Mouse (Mus musculus) adrenal gland (tissue): ENCODE results near the gene Coro2a.

Source experiments
- intact Hi-C: fragments of 180-260 bp; cut with DNase I; formaldehyde crosslinking; loops from one replicate; pipeline ENCODE4 v1.15.1; 2025

Coro2a gene

GRCm38 (mm10) chr4:46614641-46615040 is 12.6 kb upstream of the Coro2a start:
- intact Hi-C loops = no loop called here

DNA sequence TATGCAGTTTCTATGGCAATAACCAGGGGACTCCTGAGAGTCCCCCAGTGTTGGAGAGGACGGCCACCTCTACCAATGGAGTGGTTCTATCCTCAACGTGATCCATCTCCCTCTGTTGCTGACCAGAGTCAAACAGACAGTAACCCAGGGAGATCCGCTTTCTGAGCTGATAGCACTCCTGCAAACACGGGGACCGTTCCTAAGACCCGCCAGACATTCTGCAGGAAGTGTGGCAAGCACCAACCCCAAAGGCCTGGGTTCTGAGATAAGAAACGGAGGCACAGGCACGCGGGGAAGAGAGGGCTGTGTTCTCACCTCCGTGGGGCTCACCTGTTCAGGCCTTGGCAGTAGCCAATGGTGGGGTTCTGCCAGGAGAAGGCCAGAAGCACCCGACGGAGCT is 11.6 kb upstream of the Coro2a start:
- intact Hi-C loops = no loop called here

DNA sequence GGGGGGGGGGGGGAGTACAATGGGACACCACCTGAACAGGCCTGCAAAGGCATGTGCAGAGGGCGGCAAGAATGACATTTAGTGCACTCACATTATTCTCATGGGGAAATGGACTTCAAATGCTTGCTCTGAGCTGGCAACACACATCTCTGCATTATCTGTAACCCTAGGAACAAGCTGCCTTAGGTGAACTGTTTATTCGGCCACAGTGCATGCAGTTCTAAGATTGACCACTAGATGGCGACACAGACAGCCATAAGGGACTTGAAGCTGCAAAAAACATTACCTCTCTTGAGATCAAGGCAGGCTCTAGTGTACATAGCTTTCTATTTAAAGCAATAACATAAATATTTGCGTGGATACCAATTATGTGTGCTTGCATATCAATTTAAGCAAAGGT is 9.2 kb upstream of the Coro2a start:
- intact Hi-C loops = loop anchor here (2.0 kb wide), 1 partner anchor 46 kb away; no protein-coding TSS in a partner anchor

- intact Hi-C loops = loop anchor here (5.0 to 10.0 kb wide), 2 partner anchors 103 to 430 kb away; no protein-coding TSS in a partner anchor
These were observed 5.6 kb upstream of the Coro2a start for GRCm38 (mm10) chr4:46607601-46608000.

- intact Hi-C loops = loop anchor here (5.0 to 10.0 kb wide), 2 partner anchors 101 to 432 kb away; no protein-coding TSS in a partner anchor
These were observed 3.4 kb upstream of the Coro2a start for GRCm38 (mm10) chr4:46605451-46605850.

DNA sequence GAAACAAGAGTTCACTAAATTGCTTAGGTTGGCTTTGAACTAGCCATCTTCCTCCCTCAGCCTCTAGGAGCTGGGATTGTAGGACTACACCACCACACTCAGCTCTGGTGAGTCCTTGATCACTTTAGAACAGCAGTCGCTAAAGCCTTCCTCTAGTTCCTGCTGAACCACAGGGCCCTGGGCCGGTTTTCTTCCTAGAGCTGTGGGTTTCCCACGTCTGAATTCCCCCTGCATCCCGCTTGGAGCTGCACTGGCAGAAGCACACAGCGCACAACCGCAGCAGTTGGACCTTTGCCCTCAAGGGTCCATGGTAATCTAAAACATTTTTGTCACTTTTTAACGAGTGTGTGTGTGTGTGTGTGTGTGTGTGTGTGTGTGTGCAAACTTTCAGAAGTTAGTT is 702 bp upstream of the Coro2a start:
- intact Hi-C loops = loop anchor here (10.0 kb wide), 1 partner anchor 98 kb away; no protein-coding TSS in a partner anchor

DNA sequence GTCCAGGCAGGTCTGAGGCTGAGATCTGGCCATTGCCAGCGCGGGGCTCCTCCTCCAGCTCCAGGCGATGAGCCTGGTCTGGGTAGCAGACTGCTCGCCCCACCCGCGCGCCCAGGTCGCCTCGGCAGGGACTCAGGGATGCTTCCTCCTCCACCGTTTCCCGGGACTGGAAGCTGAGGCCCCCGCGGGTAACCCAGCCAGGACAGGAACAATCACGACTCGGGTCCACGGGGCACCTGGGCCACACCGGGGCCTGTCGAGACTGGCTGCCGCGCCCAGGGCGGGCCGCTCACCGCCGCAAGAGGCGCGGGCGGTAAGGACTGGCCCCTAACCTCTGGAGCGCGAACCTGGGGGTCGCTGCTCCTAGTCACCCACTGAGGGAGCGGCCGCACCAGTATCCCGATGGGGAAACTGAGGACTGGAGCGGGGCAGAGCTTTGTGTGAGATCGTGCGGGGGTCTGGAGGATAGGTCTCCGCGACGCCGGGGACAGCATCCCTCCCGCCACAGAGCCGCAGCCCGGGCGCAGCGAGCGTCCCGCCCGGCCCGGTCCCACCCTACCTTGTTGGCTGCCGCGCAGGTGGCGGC is 651 bp downstream of the Coro2a start:
- intact Hi-C loops = loop anchor here (10.0 kb wide), 1 partner anchor 97 kb away; no protein-coding TSS in a partner anchor

- intact Hi-C loops = loop anchor here (10.0 kb wide), 1 partner anchor 96 kb away; no protein-coding TSS in a partner anchor
These were observed 1.3 kb downstream of the Coro2a start for GRCm38 (mm10) chr4:46600473-46601257.

DNA sequence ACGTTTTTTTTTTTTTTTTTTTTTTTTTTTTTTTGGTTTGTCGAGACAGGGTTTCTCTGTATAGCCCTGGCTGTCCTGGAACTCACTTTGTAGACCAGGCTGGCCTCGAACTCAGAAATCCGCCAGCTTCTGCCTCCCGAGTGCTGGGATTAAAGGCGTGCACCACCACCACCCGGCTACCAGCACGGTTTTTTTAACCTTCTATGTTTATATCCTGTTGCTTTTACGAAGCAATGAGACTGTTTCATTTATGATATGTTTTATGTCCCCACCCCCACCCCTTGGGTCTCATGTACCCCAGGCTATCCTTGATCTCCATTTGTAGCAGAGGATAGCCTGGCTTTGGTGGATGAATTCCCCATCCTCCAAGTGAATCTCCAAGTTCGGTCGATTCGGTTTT is 2.4 kb downstream of the Coro2a start:
- intact Hi-C loops = loop anchor here (10.0 kb wide), 1 partner anchor 95 kb away; no protein-coding TSS in a partner anchor

DNA sequence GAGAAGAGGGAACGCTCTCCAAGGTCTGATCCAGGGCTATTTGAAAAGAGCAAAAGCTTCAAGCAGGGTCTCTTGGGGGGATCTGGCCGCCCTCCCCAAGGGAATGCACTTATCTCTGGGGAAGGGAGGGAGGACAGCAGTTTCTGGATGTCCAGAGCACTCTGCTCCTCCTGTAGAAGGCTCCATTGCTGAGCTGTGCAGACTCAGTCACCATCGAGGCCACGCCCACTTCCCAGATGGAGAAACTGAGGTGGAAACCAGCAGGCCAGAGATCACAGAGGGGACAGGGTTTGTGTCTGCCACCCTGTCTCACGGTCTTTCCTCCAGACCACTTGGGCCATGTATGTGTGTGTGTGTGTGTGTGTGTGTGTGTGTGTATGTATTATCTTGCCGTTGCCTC is 3.0 kb downstream of the Coro2a start:
- intact Hi-C loops = no loop called here

GRCm38 (mm10) chr4:46598111-46598510 is 3.9 kb downstream of the Coro2a start:
- intact Hi-C loops = no loop called here

DNA sequence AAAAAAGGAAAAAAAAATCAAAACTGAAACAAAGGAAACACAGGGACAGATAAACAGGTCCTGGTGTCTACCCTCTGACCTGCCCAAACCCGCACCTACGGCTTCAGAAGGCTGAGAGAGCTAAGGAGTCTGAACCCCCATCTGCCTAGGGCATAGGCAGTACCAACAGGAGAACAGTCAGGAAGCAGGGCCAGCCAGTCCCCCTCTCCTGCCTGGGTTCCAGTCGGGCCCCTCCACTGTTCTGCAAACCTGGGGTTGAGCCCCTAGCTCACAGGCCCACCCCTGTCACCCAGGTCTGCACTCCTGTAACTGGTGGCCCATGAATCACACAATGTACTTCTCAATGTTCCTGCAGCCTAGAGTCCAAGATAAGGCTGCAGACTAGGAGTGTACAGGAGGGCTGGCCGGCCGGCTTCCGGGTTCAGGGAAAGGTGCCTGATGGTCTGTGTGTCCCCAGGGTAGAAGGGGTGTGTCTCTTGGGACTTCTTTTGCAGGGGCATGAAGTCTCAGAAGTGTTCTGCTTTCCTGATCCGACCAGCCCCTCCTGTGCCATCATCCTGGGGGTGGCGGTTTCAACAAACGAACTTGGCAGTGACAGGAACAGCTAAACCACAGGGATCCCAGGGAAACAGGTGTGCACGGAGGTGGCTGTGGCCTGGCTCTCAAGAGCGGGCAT is 4.6 kb downstream of the Coro2a start:
- intact Hi-C loops = no loop called here

DNA sequence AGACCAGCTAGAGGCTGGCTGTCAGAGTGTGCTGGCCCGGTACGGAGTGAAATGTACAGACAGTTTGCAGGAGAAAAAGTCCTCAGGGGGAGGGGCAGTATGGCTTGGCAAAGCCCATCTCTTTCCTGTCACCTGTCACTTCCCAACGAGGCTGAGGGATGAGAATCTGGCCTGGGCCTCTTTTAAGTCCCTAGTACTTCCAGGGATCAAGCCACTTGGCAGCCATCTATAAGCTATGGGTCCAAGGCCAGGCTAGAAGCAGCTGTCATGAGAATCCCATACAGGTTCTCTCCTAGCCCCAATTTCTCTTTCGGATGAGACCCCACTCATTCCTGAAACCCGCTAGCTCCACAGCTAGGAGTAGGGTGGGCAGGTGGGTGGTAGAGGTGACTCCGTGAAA is 5.6 kb downstream of the Coro2a start:
- intact Hi-C loops = no loop called here

DNA sequence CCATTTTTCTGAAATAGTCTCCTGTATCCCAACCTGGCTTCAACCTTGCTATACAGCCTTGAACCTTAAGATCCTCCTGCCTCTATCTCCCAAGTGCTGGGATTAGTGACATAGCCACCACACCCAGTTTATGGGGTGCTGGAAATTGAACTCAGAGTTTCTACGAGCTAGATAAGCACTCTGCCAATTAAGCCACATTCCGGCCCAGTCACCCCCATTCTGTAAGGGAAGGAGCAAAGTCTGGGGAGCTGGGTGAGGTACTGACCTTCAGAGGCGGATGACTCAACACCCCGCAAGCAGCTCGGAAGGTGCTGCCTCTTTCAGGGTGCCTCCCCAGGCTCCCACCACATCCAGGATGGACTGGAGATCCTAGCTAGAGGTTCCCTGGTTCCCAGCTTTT is 7.9 kb downstream of the Coro2a start:
- intact Hi-C loops = no loop called here

- intact Hi-C loops = no loop called here
These were observed 8.5 kb downstream of the Coro2a start for GRCm38 (mm10) chr4:46593472-46593871.

DNA sequence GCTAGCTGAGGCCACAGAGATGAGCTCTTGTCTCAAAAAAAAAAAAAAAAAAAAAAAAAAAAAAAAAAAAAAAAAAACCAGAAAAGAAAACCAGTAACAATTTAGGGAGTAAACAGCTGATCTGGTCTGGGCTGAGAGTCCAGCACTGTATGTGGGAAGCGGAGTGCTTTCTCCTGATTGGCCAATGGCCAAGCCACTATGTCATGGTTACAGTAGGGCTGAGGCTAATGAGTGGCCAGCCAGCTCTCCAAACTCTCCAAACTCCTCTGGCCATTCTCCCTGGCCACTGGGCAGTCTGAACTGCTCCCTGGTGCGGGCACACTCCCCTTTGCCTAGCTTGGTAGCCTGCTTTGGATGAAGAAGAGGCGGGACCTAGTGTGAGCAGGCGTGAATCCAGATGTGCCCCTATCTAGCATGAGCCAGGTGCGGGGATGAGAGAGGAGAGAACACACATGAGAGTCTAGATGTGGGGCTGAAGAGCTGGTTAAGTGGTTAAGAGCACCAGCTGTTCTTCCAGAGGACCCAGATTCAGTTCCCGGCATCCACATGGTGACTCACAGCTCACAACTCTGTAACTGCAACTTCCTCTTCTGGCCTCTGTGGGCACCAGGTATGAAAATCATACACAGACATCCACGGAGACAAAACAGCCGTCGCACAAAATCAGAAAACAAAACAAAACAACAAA is 10.0 kb downstream of the Coro2a start:
- intact Hi-C loops = no loop called here

DNA sequence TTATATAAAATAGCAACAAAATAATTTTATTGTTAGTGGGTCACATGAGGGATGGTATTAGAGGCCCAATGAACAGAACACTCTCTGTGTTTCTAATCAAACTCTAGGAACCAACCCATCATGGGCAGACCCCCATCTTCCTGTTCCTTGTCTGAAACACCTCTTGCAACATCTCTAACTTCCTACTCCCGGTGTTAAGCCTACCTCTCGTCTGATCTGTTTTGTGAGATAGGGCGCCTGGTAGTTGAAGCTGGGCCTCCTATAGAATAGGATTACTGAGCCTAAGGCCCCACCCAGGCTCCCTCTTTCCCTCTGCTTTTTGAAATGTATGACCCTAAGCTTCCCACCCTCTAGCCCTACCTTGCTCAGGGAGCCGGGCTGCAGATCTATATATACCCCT is 11.2 kb downstream of the Coro2a start:
- intact Hi-C loops = no loop called here

GRCm38 (mm10) chr4:46589946-46590684 is 11.9 kb downstream of the Coro2a start:
- intact Hi-C loops = no loop called here

GRCm38 (mm10) chr4:46589151-46589550 is 12.9 kb downstream of the Coro2a start:
- intact Hi-C loops = no loop called here

DNA sequence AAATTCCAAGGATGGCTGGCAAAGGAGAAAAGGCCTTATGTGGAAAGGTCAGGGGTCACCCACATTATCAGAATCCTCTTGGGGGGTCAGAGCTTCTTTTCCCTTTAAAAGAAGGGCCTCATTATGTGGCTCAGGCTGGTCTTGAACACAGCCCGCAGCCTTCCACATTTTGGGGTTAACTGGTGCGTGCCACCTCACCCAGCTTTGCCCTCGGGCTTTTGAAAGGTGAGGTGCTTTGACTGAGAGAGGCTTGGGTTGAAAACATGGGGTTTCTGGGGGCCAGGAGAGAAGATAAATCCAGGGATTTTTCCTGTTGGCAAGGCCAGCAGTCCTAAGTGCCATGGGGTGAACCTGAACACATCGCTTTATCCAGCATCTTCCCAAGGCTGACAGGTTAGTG is 15.5 kb downstream of the Coro2a start:
- intact Hi-C loops = no loop called here

GRCm38 (mm10) chr4:46585811-46586190 is 16.2 kb downstream of the Coro2a start:
- intact Hi-C loops = loop anchor here (1.0 kb wide), 1 partner anchor 12 kb away; no protein-coding TSS in a partner anchor
